Mouse (Mus musculus) G1E (cell line): ENCODE measurements at regions not wholly inside any gene's neighbourhood (a gene's known extent, or its start where the extent isn't known, plus 50 kb on each side); places are given as distances from the start of the nearest gene placed in this dataset.

Source experiments
- CTCF ChIP-seq: IDR thresholded peaks from 2 replicates; pipeline ENCODE4 v1.5.1; 2012; ENCODE audit warnings: low read depth, low read length, inconsistent platforms, mixed read lengths
- TAL1 ChIP-seq: conservative IDR thresholded peaks from 2 replicates; pipeline ENCODE4 v1.6.1; 2012; ENCODE audit warnings: low read depth, low read length, inconsistent platforms, mixed read lengths

GRCm38 (mm10) chr1:51590606-51591400 is 112.6 kb upstream of the Nabp1 start:
- TF ChIP-seq CTCF (no peak), TAL1 (no peak)
